Mouse (Mus musculus): ENCODE measurements around the gene Art1.

DNA sequence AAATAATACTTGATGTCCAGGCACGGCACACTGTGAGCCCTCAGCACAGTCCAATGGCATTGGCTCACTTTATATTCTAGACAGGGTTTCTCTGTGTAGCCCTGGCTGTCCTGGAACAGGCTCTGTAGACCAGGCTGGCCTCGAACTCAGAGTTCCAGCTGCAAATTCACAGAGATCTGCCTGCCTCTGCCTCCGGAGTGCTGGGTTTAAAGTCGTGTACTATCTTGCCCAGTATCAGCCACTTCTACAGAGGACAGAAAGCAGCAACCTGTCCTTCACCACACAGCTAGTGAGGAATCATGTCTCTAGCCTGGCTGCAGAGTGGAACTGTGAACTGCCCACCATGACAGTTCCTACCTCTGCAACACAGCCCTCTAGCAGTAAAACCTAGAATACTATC lies 8.2 kb downstream of the Art1 start:
- TF ChIP-seq CTCF (IDR thresholded peaks at IDR 0.05): no peak
- TF ChIP-seq EP300 (IDR thresholded peaks at IDR 0.05): no peak
